Mouse (Mus musculus): ENCODE measurements at regions not wholly inside any gene's neighbourhood (a gene's known extent, or its start where the extent isn't known, plus 50 kb on each side); places are given as distances from the start of the nearest gene placed in this dataset.

GRCm38 (mm10) chr1:63977956-63978355 lies 144.1 kb downstream of the Klf7 start:
- in situ Hi-C loops (cut with MboI; ENCODE audit: low pct_unique_long_range_greater_than_20kb in 1 of 2, low sequenced_read_pairs in 2 of 2, unreplicated experiment in 1 of 2), result no loop called here

GRCm38 (mm10) chr1:63977302-63977888 lies 144.7 kb downstream of the Klf7 start:
- in situ Hi-C loops (cut with MboI; ENCODE audit: low pct_unique_long_range_greater_than_20kb in 1 of 2, low sequenced_read_pairs in 2 of 2, unreplicated experiment in 1 of 2), result no loop called here

GRCm38 (mm10) chr1:63976862-63977261 lies 145.2 kb downstream of the Klf7 start:
- in situ Hi-C loops (cut with MboI; ENCODE audit: low pct_unique_long_range_greater_than_20kb in 1 of 2, low sequenced_read_pairs in 2 of 2, unreplicated experiment in 1 of 2), result no loop called here

- in situ Hi-C loops (cut with MboI; ENCODE audit: low pct_unique_long_range_greater_than_20kb in 1 of 2, low sequenced_read_pairs in 2 of 2, unreplicated experiment in 1 of 2), result no loop called here
Observed at GRCm38 (mm10) chr1:63967849-63968248, 154.2 kb downstream of the Klf7 start.

- in situ Hi-C loops (cut with MboI; ENCODE audit: low pct_unique_long_range_greater_than_20kb in 1 of 2, low sequenced_read_pairs in 2 of 2, unreplicated experiment in 1 of 2), result no loop called here
Observed at GRCm38 (mm10) chr1:63965446-63965845, 156.6 kb downstream of the Klf7 start.

- in situ Hi-C loops (cut with MboI; ENCODE audit: low pct_unique_long_range_greater_than_20kb in 1 of 2, low sequenced_read_pairs in 2 of 2, unreplicated experiment in 1 of 2), result no loop called here
Observed at GRCm38 (mm10) chr1:63964519-63964918, 157.6 kb downstream of the Klf7 start.

- in situ Hi-C loops (cut with MboI; ENCODE audit: low pct_unique_long_range_greater_than_20kb in 1 of 2, low sequenced_read_pairs in 2 of 2, unreplicated experiment in 1 of 2), result no loop called here
Observed at GRCm38 (mm10) chr1:63955701-63956355, 166.3 kb downstream of the Klf7 start.

GRCm38 (mm10) chr1:63954876-63955513 lies 167.1 kb downstream of the Klf7 start:
- in situ Hi-C loops (cut with MboI; ENCODE audit: low pct_unique_long_range_greater_than_20kb in 1 of 2, low sequenced_read_pairs in 2 of 2, unreplicated experiment in 1 of 2), result no loop called here

GRCm38 (mm10) chr1:63954172-63954571 lies 167.9 kb downstream of the Klf7 start:
- in situ Hi-C loops (cut with MboI; ENCODE audit: low pct_unique_long_range_greater_than_20kb in 1 of 2, low sequenced_read_pairs in 2 of 2, unreplicated experiment in 1 of 2), result no loop called here

GRCm38 (mm10) chr1:63953229-63953883 lies 168.7 kb downstream of the Klf7 start:
- in situ Hi-C loops (cut with MboI; ENCODE audit: low pct_unique_long_range_greater_than_20kb in 1 of 2, low sequenced_read_pairs in 2 of 2, unreplicated experiment in 1 of 2), result no loop called here

- in situ Hi-C loops (cut with MboI; ENCODE audit: low pct_unique_long_range_greater_than_20kb in 1 of 2, low sequenced_read_pairs in 2 of 2, unreplicated experiment in 1 of 2), result no loop called here
Observed at GRCm38 (mm10) chr1:63951663-63952062, 170.4 kb downstream of the Klf7 start.

- in situ Hi-C loops (cut with MboI; ENCODE audit: low pct_unique_long_range_greater_than_20kb in 1 of 2, low sequenced_read_pairs in 2 of 2, unreplicated experiment in 1 of 2), result no loop called here
Observed at GRCm38 (mm10) chr1:63947278-63947677, 174.8 kb downstream of the Klf7 start.

- in situ Hi-C loops (cut with MboI; ENCODE audit: low pct_unique_long_range_greater_than_20kb in 1 of 2, low sequenced_read_pairs in 2 of 2, unreplicated experiment in 1 of 2), result no loop called here
Observed at GRCm38 (mm10) chr1:63946834-63947233, 175.2 kb downstream of the Klf7 start.

GRCm38 (mm10) chr1:63944786-63945185 lies 175.7 kb upstream of the 4933402D24Rik start:
- in situ Hi-C loops (cut with MboI; ENCODE audit: low pct_unique_long_range_greater_than_20kb in 1 of 2, low sequenced_read_pairs in 2 of 2, unreplicated experiment in 1 of 2), result no loop called here

- in situ Hi-C loops (cut with MboI; ENCODE audit: low pct_unique_long_range_greater_than_20kb in 1 of 2, low sequenced_read_pairs in 2 of 2, unreplicated experiment in 1 of 2), result no loop called here
Observed at GRCm38 (mm10) chr1:63938416-63938815, 169.3 kb upstream of the 4933402D24Rik start.

GRCm38 (mm10) chr1:63937480-63937879 lies 168.4 kb upstream of the 4933402D24Rik start:
- in situ Hi-C loops (cut with MboI; ENCODE audit: low pct_unique_long_range_greater_than_20kb in 1 of 2, low sequenced_read_pairs in 2 of 2, unreplicated experiment in 1 of 2), result no loop called here

- in situ Hi-C loops (cut with MboI; ENCODE audit: low pct_unique_long_range_greater_than_20kb in 1 of 2, low sequenced_read_pairs in 2 of 2, unreplicated experiment in 1 of 2), result no loop called here
Observed at GRCm38 (mm10) chr1:63934570-63935280, 165.7 kb upstream of the 4933402D24Rik start.

- in situ Hi-C loops (cut with MboI; ENCODE audit: low pct_unique_long_range_greater_than_20kb in 1 of 2, low sequenced_read_pairs in 2 of 2, unreplicated experiment in 1 of 2), result no loop called here
Observed at GRCm38 (mm10) chr1:63932484-63932883, 163.4 kb upstream of the 4933402D24Rik start.
